Mouse (Mus musculus): ENCODE data around the gene Cic. TPM values are rescaled to one million over a fixed set of nuclear protein-coding genes. Genes with fewer than 3 reads are reported as not detected.

Cic gene
- polyA plus RNA-seq, 1 experiment from 2014 or later: 28.4 TPM

GRCm38 (mm10) chr7:25333596-25334307, 66.2 kb downstream of the Cic start:
- H3K4me2 ChIP-seq (ENCODE audit: low read length): no peak overlapping the region
- peaks cover 50% of the 10 kb centered on the region for H3K36me3 ChIP-seq (ENCODE audit: control insufficient read depth, insufficient read depth, low read length)
- ATAC-seq (ENCODE audit: insufficient number of reproducible peaks, insufficient read depth, low FRiP score, low read depth): peak; percentile 45; the same call in 1 of the 2 replicates
- no peaks in the 10 kb centered on the region for H3K9me3 ChIP-seq (ENCODE audit: control insufficient read depth, low read length)
- no peaks in the 10 kb centered on the region for H3K27me3 ChIP-seq (ENCODE audit: control insufficient read depth, insufficient read depth, low read length)
- no peak overlapping the region for H3K9ac ChIP-seq (ENCODE audit: low read length)
- no peak overlapping the region for H3K4me3 ChIP-seq (ENCODE audit: control insufficient read depth in 1 of 2, insufficient read depth in 1 of 2, low read depth in 1 of 2, low read length in 2 of 2)
- no peaks in the 10 kb centered on the region for H3K4me1 ChIP-seq (ENCODE audit: control insufficient read depth in 2 of 2, insufficient read depth in 2 of 2, low read length in 2 of 2)
- H3K27ac ChIP-seq (replicated peaks in 1 of 2; ENCODE audit: control insufficient read depth in 1 of 2, insufficient read depth in 1 of 2, low read depth in 2 of 2, low read length in 2 of 2): no peak overlapping the region
- 44% methylated on average over 16 of the region's 16 CpGs for WGBS

- H3K4me3 ChIP-seq (ENCODE audit: control insufficient read depth in 1 of 2, insufficient read depth in 1 of 2, low read depth in 1 of 2, low read length in 2 of 2): no peak overlapping the region
- no peak for ATAC-seq (ENCODE audit: insufficient number of reproducible peaks, insufficient read depth, low FRiP score, low read depth)
- no peaks in the 10 kb centered on the region for H3K9me3 ChIP-seq (ENCODE audit: control insufficient read depth, low read length)
- peaks cover 49% of the 10 kb centered on the region for H3K36me3 ChIP-seq (ENCODE audit: control insufficient read depth, insufficient read depth, low read length)
- WGBS: 71% methylated on average over 12 of the region's 12 CpGs
- no peak overlapping the region for H3K27ac ChIP-seq (replicated peaks in 1 of 2; ENCODE audit: control insufficient read depth in 1 of 2, insufficient read depth in 1 of 2, low read depth in 2 of 2, low read length in 2 of 2)
- no peaks in the 10 kb centered on the region for H3K4me1 ChIP-seq (ENCODE audit: control insufficient read depth in 2 of 2, insufficient read depth in 2 of 2, low read length in 2 of 2)
- H3K9ac ChIP-seq (ENCODE audit: low read length): no peak overlapping the region
- H3K27me3 ChIP-seq (ENCODE audit: control insufficient read depth, insufficient read depth, low read length): no peaks in the 10 kb centered on the region
- no peak overlapping the region for H3K4me2 ChIP-seq (ENCODE audit: low read length)
These were observed 67.0 kb downstream of the Cic start for GRCm38 (mm10) chr7:25334472-25334871.

GRCm38 (mm10) chr7:25339329-25339728, 71.8 kb downstream of the Cic start:
- H3K9ac ChIP-seq (ENCODE audit: low read length): no peak overlapping the region
- H3K4me2 ChIP-seq (ENCODE audit: low read length): no peak overlapping the region
- H3K4me3 ChIP-seq (ENCODE audit: control insufficient read depth in 1 of 2, insufficient read depth in 1 of 2, low read depth in 1 of 2, low read length in 2 of 2): no peak overlapping the region
- no peak for ATAC-seq (ENCODE audit: insufficient number of reproducible peaks, insufficient read depth, low FRiP score, low read depth)
- WGBS: 82% methylated on average over 9 of the region's 9 CpGs
- H3K27ac ChIP-seq (replicated peaks in 1 of 2; ENCODE audit: control insufficient read depth in 1 of 2, insufficient read depth in 1 of 2, low read depth in 2 of 2, low read length in 2 of 2): no peak overlapping the region
- peaks cover 57% of the 10 kb centered on the region for H3K36me3 ChIP-seq (ENCODE audit: control insufficient read depth, insufficient read depth, low read length)
- no peaks in the 10 kb centered on the region for H3K27me3 ChIP-seq (ENCODE audit: control insufficient read depth, insufficient read depth, low read length)
- no peaks in the 10 kb centered on the region for H3K9me3 ChIP-seq (ENCODE audit: control insufficient read depth, low read length)
- no peaks in the 10 kb centered on the region for H3K4me1 ChIP-seq (ENCODE audit: control insufficient read depth in 2 of 2, insufficient read depth in 2 of 2, low read length in 2 of 2)

GRCm38 (mm10) chr7:25341000-25341784, 73.7 kb downstream of the Cic start:
- 89% methylated on average over 20 of the region's 20 CpGs for WGBS

More at GRCm38 (mm10) chr7:25341000-25341784, 73.7 kb downstream of the Cic start:
- H3K4me3 ChIP-seq (ENCODE audit: control insufficient read depth in 1 of 2, insufficient read depth in 1 of 2, low read depth in 1 of 2, low read length in 2 of 2): no peak overlapping the region
- peaks cover 0 to 3% of the 10 kb centered on the region in 2 experiments; a peak in 1 of 4 replicates for H3K4me1 ChIP-seq (ENCODE audit: control insufficient read depth in 2 of 2, insufficient read depth in 2 of 2, low read length in 2 of 2)
- no peak overlapping the region for H3K27ac ChIP-seq (replicated peaks in 1 of 2; ENCODE audit: control insufficient read depth in 1 of 2, insufficient read depth in 1 of 2, low read depth in 2 of 2, low read length in 2 of 2)
- ATAC-seq (ENCODE audit: insufficient number of reproducible peaks, insufficient read depth, low FRiP score, low read depth): no peak
- H3K27me3 ChIP-seq (ENCODE audit: control insufficient read depth, insufficient read depth, low read length): no peaks in the 10 kb centered on the region
- no peak overlapping the region for H3K9ac ChIP-seq (ENCODE audit: low read length)
- H3K9me3 ChIP-seq (ENCODE audit: control insufficient read depth, low read length): no peaks in the 10 kb centered on the region
- peaks cover 43% of the 10 kb centered on the region for H3K36me3 ChIP-seq (ENCODE audit: control insufficient read depth, insufficient read depth, low read length)
- no peak overlapping the region for H3K4me2 ChIP-seq (ENCODE audit: low read length)

Small RNA genes lying within 50 kb of the gene (microRNA-seq; reads per million reads assigned to microRNA genes)
- gene Mir7048: not detected

Other genes with a start within 250 kb of the Cic start
- 5.7 and 8.3 TPM in 2 replicates for gene Grik5, start 195.4 kb upstream of the Cic start, polyA plus RNA-seq (2014; fragmentation: Nextera tagmentation; extraction: Ambion mirVana)
- gene Zfp574, start 195.1 kb upstream of the Cic start, polyA plus RNA-seq (2014; fragmentation: Nextera tagmentation; extraction: Ambion mirVana): 14.5 and 14.8 TPM in 2 replicates
- 0.50 and 0.71 TPM in 2 replicates for gene Pou2f2, start 88.0 kb upstream of the Cic start, polyA plus RNA-seq (2014; fragmentation: Nextera tagmentation; extraction: Ambion mirVana)
- 4.8 and 5.7 TPM in 2 replicates for gene Dedd2, start 47.1 kb upstream of the Cic start, polyA plus RNA-seq (2014; fragmentation: Nextera tagmentation; extraction: Ambion mirVana)
- 2.3 and 2.4 TPM in 2 replicates for gene Zfp526, start 46.3 kb upstream of the Cic start, polyA plus RNA-seq (2014; fragmentation: Nextera tagmentation; extraction: Ambion mirVana)
- 10.0 and 12.2 TPM in 2 replicates for gene Gsk3a, start 29.9 kb upstream of the Cic start, polyA plus RNA-seq (2014; fragmentation: Nextera tagmentation; extraction: Ambion mirVana)
- gene Erf, start 16.9 kb upstream of the Cic start, polyA plus RNA-seq (2014; fragmentation: Nextera tagmentation; extraction: Ambion mirVana): 14.4 and 17.4 TPM in 2 replicates
- gene Pafah1b3, start 30.3 kb downstream of the Cic start, polyA plus RNA-seq (2014; fragmentation: Nextera tagmentation; extraction: Ambion mirVana): 130 and 142 TPM in 2 replicates
- 0.16 TPM in 1 of 2 replicates, not detected in the other for gene Prr19, start 33.7 kb downstream of the Cic start, polyA plus RNA-seq (2014; fragmentation: Nextera tagmentation; extraction: Ambion mirVana)
- gene Tmem145, start 38.4 kb downstream of the Cic start, polyA plus RNA-seq (2014; fragmentation: Nextera tagmentation; extraction: Ambion mirVana): 0.30 TPM in 1 of 2 replicates, not detected in the other
- 6.8 and 7.9 TPM in 2 replicates for gene Megf8, start 49.5 kb downstream of the Cic start, polyA plus RNA-seq (2014; fragmentation: Nextera tagmentation; extraction: Ambion mirVana)
- 0.31 TPM in 1 of 2 replicates, not detected in the other for gene Cnfn, start 102.0 kb downstream of the Cic start, polyA plus RNA-seq (2014; fragmentation: Nextera tagmentation; extraction: Ambion mirVana)
- gene Lipe, start 131.0 kb downstream of the Cic start, polyA plus RNA-seq (2014; fragmentation: Nextera tagmentation; extraction: Ambion mirVana): 2.8 and 3.6 TPM in 2 replicates
- 0.28 and 0.36 TPM in 2 replicates for gene Cxcl17, start 145.2 kb downstream of the Cic start, polyA plus RNA-seq (2014; fragmentation: Nextera tagmentation; extraction: Ambion mirVana)
- 3.9 and 4.5 TPM in 2 replicates for gene Ceacam1, start 209.9 kb downstream of the Cic start, polyA plus RNA-seq (2014; fragmentation: Nextera tagmentation; extraction: Ambion mirVana)